Mouse (Mus musculus) liver, embryonic 13.5 days (tissue): Measurements from ENCODE around the gene Kcmf1. TPM values are rescaled to one million over a fixed set of nuclear protein-coding genes. Genes with fewer than 3 reads are reported as not detected.
A peak's percentile ranks its signal among the peaks of the same experiment; 100 is the strongest.
"Not testable (repeated sequence)": the region's sequence is repeated elsewhere in the genome, so short reads cannot be mapped to it uniquely, and the experiment has no call there.

Experiments used
- ATAC-seq: fragments of 200-750 bp; cut with Nextera tagmentation; 2 replicates; pipeline ENCODE4 v1.8.0; 2017; ENCODE audit warnings: low read depth, mild to moderate bottlenecking, moderate number of reproducible peaks, moderate library complexity
- DNase-seq: peaks from one replicate; pipeline ENCODE4 v3.0.0; 2022
- H3K27ac ChIP-seq: fragments of 300-500 bp; sonication (generic); 2 replicates; pipeline ENCODE4 v1.5.1; 2015; ENCODE audit warnings: moderate library complexity, mild to moderate bottlenecking, inconsistent platforms
- H3K27me3 ChIP-seq: fragments of 300-500 bp; sonication (generic); 2 replicates; pipeline ENCODE4 v1.6.1; 2015; ENCODE audit warnings: mild to moderate bottlenecking, inconsistent platforms
- H3K36me3 ChIP-seq: fragments of 300-500 bp; sonication (generic); 2 replicates; pipeline ENCODE4 v1.6.1; 2015; ENCODE audit warnings: mild to moderate bottlenecking, inconsistent platforms
- H3K4me1 ChIP-seq: fragments of 300-500 bp; sonication (generic); replicated peaks from 2 replicates; pipeline ENCODE4 v1.6.1; 2015; ENCODE audit warnings: inconsistent platforms
- H3K4me2 ChIP-seq: fragments of 300-500 bp; sonication (generic); 2 replicates; pipeline ENCODE4 v1.6.1; 2015; ENCODE audit warnings: inconsistent platforms, mild to moderate bottlenecking, moderate library complexity
- H3K4me3 ChIP-seq: fragments of 300-500 bp; sonication (generic); replicated peaks from 2 replicates; pipeline ENCODE4 v1.5.1; 2015; ENCODE audit warnings: mild to moderate bottlenecking, inconsistent platforms
- H3K9ac ChIP-seq: fragments of 300-500 bp; sonication (generic); 2 replicates; pipeline ENCODE4 v1.6.1; 2015; ENCODE audit warnings: mild to moderate bottlenecking, inconsistent platforms
- H3K9me3 ChIP-seq: fragments of 300-500 bp; sonication (generic); replicated peaks from 2 replicates; pipeline ENCODE4 v1.6.1; 2016; ENCODE audit warnings: inconsistent platforms
- WGBS: fragments of 180-500 bp; shearing (Covaris S2); methylation state at CpG from one replicate; pipeline ENCODE4 v1.1.7; 2015; ENCODE audit not compliant: insufficient replicate concordance; 5-methylcytosine and 5-hydroxymethylcytosine counted together
- polyA plus RNA-seq: library from polyadenylated mRNA; unstranded; fragments of >200 nt; fragmentation: Nextera tagmentation; extraction: Ambion mirVana; gene quantifications from 2 replicates; pipeline ENCODE4 v1.2.1, GENCODE M21; 2015

Gene Kcmf1
- polyA plus RNA-seq, 1 experiment from 2014 or later, result 33.4 TPM

GRCm38 (mm10) chr6:72840867-72841780 lies 58.7 kb downstream of the Kcmf1 start:
- Histone ChIP-seq H3K27ac (no peak overlapping the region), H3K36me3 (peaks cover 61% of the 10 kb centered on the region), H3K4me3 (no peak overlapping the region), H3K9me3 (no peaks in the 10 kb centered on the region), H3K9ac (no peak overlapping the region), H3K27me3 (no peaks in the 10 kb centered on the region), H3K4me1 (no peaks in the 10 kb centered on the region), H3K4me2 (no peak overlapping the region)
- DNase-seq (no peak), ATAC-seq (no peak)
- WGBS, result 86% methylated on average over 13 of the region's 13 CpGs

GRCm38 (mm10) chr6:72837756-72838155 lies 62.0 kb downstream of the Kcmf1 start:
- H3K27ac ChIP-seq, result no peak overlapping the region
- no peak overlapping the region for H3K9ac ChIP-seq
- H3K36me3 ChIP-seq, result peaks cover 28% of the 10 kb centered on the region
- ATAC-seq (no peak), DNase-seq (no peak)
- H3K27me3 ChIP-seq, result no peaks in the 10 kb centered on the region
- no peaks in the 10 kb centered on the region for H3K9me3 ChIP-seq
- WGBS, result 80% methylated on average over 4 of the region's 4 CpGs
- H3K4me1 ChIP-seq, result no peaks in the 10 kb centered on the region
- no peak overlapping the region for H3K4me2 ChIP-seq
- no peak overlapping the region for H3K4me3 ChIP-seq

- ATAC-seq, result no peak
Measured at GRCm38 (mm10) chr6:72834518-72834917, 65.3 kb downstream of the Kcmf1 start.

GRCm38 (mm10) chr6:72831858-72832257 lies 67.9 kb downstream of the Kcmf1 start:
- Histone ChIP-seq H3K27me3 (no peaks in the 10 kb centered on the region), H3K4me1 (peaks cover 3% of the 10 kb centered on the region; the same call in 1 of the 2 replicates), H3K9ac (no peak overlapping the region), H3K4me3 (no peak overlapping the region), H3K4me2 (no peak overlapping the region), H3K9me3 (no peaks in the 10 kb centered on the region), H3K36me3 (no peaks in the 10 kb centered on the region), H3K27ac (no peak overlapping the region)
- no peak for ATAC-seq
- no peak for DNase-seq
- WGBS, result 44% methylated on average over 3 of the region's 3 CpGs

More at GRCm38 (mm10) chr6:72834518-72834917, 65.3 kb downstream of the Kcmf1 start:
- peaks cover 2% of the 10 kb centered on the region; the same call in 1 of the 2 replicates for H3K36me3 ChIP-seq
- H3K4me3 ChIP-seq, result no peak overlapping the region
- H3K9me3 ChIP-seq, result no peaks in the 10 kb centered on the region
- H3K27ac ChIP-seq, result no peak overlapping the region
- no peaks in the 10 kb centered on the region for H3K4me1 ChIP-seq
- no peak overlapping the region for H3K9ac ChIP-seq
- 67% methylated on average over 4 of the region's 4 CpGs for WGBS
- no peaks in the 10 kb centered on the region for H3K27me3 ChIP-seq
- DNase-seq, result no peak
- no peak overlapping the region for H3K4me2 ChIP-seq

- ATAC-seq (no peak), DNase-seq (peak; percentile 20)
- peaks cover 2% of the 10 kb centered on the region for H3K27me3 ChIP-seq
- H3K4me3 ChIP-seq, result no peak overlapping the region
- no peaks in the 10 kb centered on the region for H3K9me3 ChIP-seq
- no peak overlapping the region for H3K4me2 ChIP-seq
- H3K4me1 ChIP-seq, result peaks cover 3% of the 10 kb centered on the region; the same call in 1 of the 2 replicates
- WGBS, result 26% methylated on average over 3 of the region's 3 CpGs
- no peak overlapping the region for H3K27ac ChIP-seq
- no peak overlapping the region for H3K9ac ChIP-seq
- H3K36me3 ChIP-seq, result no peaks in the 10 kb centered on the region
Measured at GRCm38 (mm10) chr6:72831276-72831675, 68.5 kb downstream of the Kcmf1 start.

GRCm38 (mm10) chr6:72828857-72829256 lies 70.9 kb downstream of the Kcmf1 start:
- no peak for ATAC-seq
- WGBS, result 73% methylated on average over 3 of the region's 3 CpGs
- DNase-seq, result peak; percentile 15
- Histone ChIP-seq H3K4me1 (peaks cover 8% of the 10 kb centered on the region), H3K27me3 (peaks cover 16% of the 10 kb centered on the region), H3K9me3 (no peaks in the 10 kb centered on the region), H3K27ac (no peak overlapping the region), H3K9ac (no peak overlapping the region), H3K4me2 (no peak overlapping the region), H3K4me3 (no peak overlapping the region), H3K36me3 (no peaks in the 10 kb centered on the region)

GRCm38 (mm10) chr6:72828037-72828436 lies 71.7 kb downstream of the Kcmf1 start:
- H3K9me3 ChIP-seq, H3K9ac ChIP-seq, ATAC-seq, H3K4me1 ChIP-seq, DNase-seq, H3K27ac ChIP-seq, H3K4me3 ChIP-seq, H3K36me3 ChIP-seq: not testable (repeated sequence)
- Histone ChIP-seq H3K27me3 (peaks cover 16% of the 10 kb centered on the region), H3K4me2 (peak overlapping the region; percentile 30; the same call in 1 of the 2 replicates)
- 11% methylated on average over 9 of the region's 9 CpGs for WGBS

GRCm38 (mm10) chr6:72825762-72826161 lies 74.0 kb downstream of the Kcmf1 start:
- H3K9ac ChIP-seq, result no peak overlapping the region
- DNase-seq (no peak), ATAC-seq (no peak)
- H3K36me3 ChIP-seq, result no peaks in the 10 kb centered on the region
- 40% methylated on average over 9 of the region's 9 CpGs for WGBS
- no peak overlapping the region for H3K4me2 ChIP-seq
- H3K27ac ChIP-seq, result no peak overlapping the region
- H3K4me1 ChIP-seq, result peaks cover 8% of the 10 kb centered on the region
- H3K4me3 ChIP-seq, result no peak overlapping the region
- no peaks in the 10 kb centered on the region for H3K9me3 ChIP-seq
- peaks cover 16% of the 10 kb centered on the region for H3K27me3 ChIP-seq

- Histone ChIP-seq H3K4me3 (peak overlapping the region; percentile 9), H3K27me3 (peaks cover 16% of the 10 kb centered on the region), H3K27ac (no peak overlapping the region), H3K9ac (0 out of 2 replicates have a peak overlapping the region, but pooled peaks have one; percentile 7), H3K9me3 (no peaks in the 10 kb centered on the region), H3K4me1 (peaks cover 8% of the 10 kb centered on the region), H3K36me3 (no peaks in the 10 kb centered on the region), H3K4me2 (peak overlapping the region; percentile 44)
- WGBS, result 6% methylated on average over 26 of the region's 26 CpGs
- DNase-seq (no peak), ATAC-seq (no peak)
Measured at GRCm38 (mm10) chr6:72824971-72825737, 74.6 kb downstream of the Kcmf1 start.

- Histone ChIP-seq H3K27ac (no peak overlapping the region), H3K27me3 (no peaks in the 10 kb centered on the region), H3K4me2 (no peak overlapping the region), H3K4me3 (no peak overlapping the region), H3K9me3 (no peaks in the 10 kb centered on the region), H3K4me1 (0 out of 2 replicates have a peak, but pooled peaks cover 3% of the 10 kb centered on the region), H3K36me3 (no peaks in the 10 kb centered on the region), H3K9ac (no peak overlapping the region)
- no peak for ATAC-seq
- DNase-seq, result no peak
- WGBS, result 55% methylated on average over 9 of the region's 9 CpGs
Measured at GRCm38 (mm10) chr6:72813456-72813855, 86.3 kb downstream of the Kcmf1 start.

- ATAC-seq, result no peak
- no peak overlapping the region for H3K9ac ChIP-seq
- H3K36me3 ChIP-seq, result no peaks in the 10 kb centered on the region
- H3K27me3 ChIP-seq, result no peaks in the 10 kb centered on the region
- H3K4me3 ChIP-seq, result no peak overlapping the region
- no peaks in the 10 kb centered on the region for H3K9me3 ChIP-seq
- WGBS, result 47% methylated on average over 7 of the region's 7 CpGs
- no peak overlapping the region for H3K4me2 ChIP-seq
- H3K4me1 ChIP-seq, result 0 out of 2 replicates have a peak, but pooled peaks cover 3% of the 10 kb centered on the region
- no peak overlapping the region for H3K27ac ChIP-seq
- no peak for DNase-seq
Measured at GRCm38 (mm10) chr6:72810248-72810647, 89.5 kb downstream of the Kcmf1 start.
